Comparison of ENCODE assay signal across 8 mouse cellular contexts in the genomic region with DNA sequence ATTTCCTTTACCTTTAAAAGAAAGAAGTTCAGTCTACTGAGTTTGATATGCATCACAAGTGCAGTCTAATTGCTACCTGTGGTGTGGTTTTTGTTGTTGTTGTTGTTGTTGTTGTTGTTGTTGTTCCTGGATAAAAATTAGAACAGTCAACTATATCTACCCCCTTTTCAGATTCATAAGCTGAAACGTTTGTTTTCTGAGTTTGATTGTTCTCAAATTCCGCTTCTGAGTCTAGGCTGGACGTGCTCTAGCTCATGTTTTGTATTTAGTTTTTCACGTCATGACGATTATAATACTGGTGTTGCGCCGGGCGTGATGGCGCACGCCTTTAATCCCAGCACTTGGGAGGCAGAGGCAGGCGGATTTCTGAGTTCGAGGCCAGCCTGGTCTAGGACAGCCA. TPM values are rescaled to one million over a fixed set of nuclear protein-coding genes. Genes with fewer than 3 reads are reported as not detected.
DNase-seq lines count a peak whose midpoint lies in the region; ATAC-seq lines count a peak whose summit lies in the region.

No protein-coding gene starts in this region.

- WGBS in embryonic facial prominence, embryonic 14.5 days, result 67% methylated on average over 12 of the region's 12 CpGs
- WGBS in liver, embryonic 11.5 days, result 58% methylated on average over 12 of the region's 12 CpGs

- peak; percentile 2 for DNase-seq in 3134 (ENCODE audit: extremely low read depth, insufficient read length, low spot score)
- DNase-seq in embryonic facial prominence, embryonic 14.5 days (ENCODE audit: low spot score), result no peak
- DNase-seq in liver, embryonic 11.5 days (ENCODE audit: low spot score), result no peak
- DNase-seq in left cerebral cortex, adult 8-10 months (ENCODE audit: low spot score in 2 of 2), result no peak
- no peak for DNase-seq in urinary bladder, postnatal 4 days (ENCODE audit: low spot score in 2 of 2)
- DNase-seq in layer of hippocampus, postnatal 10 days (ENCODE audit: low spot score in 2 of 2), result no peak

- H3K36me3 ChIP-seq in erythroblast, embryonic 14.5 days (ENCODE audit: control insufficient read depth), result no peaks in the 10 kb centered on the region
- H3K36me3 ChIP-seq in embryonic facial prominence, embryonic 14.5 days (ENCODE audit: control insufficient read depth, insufficient read depth, low read length), result no peaks in the 10 kb centered on the region
- no peaks in the 10 kb centered on the region for H3K36me3 ChIP-seq in liver, embryonic 11.5 days (ENCODE audit: control insufficient read depth, insufficient read depth, low read length)

- no peaks in the 10 kb centered on the region for H3K9me3 ChIP-seq in erythroblast, embryonic 14.5 days (ENCODE audit: control insufficient read depth, low read length)
- no peaks in the 10 kb centered on the region for H3K9me3 ChIP-seq in embryonic facial prominence, embryonic 14.5 days (ENCODE audit: control insufficient read depth, low read length)
- no peaks in the 10 kb centered on the region for H3K9me3 ChIP-seq in liver, embryonic 11.5 days (ENCODE audit: control insufficient read depth, low read length)

- H3K9ac ChIP-seq in embryonic facial prominence, embryonic 14.5 days (ENCODE audit: low read depth, low read length), result peak overlapping the region; percentile 86
- H3K9ac ChIP-seq in liver, embryonic 11.5 days (ENCODE audit: low read depth, low read length), result peak overlapping the region; percentile 80

- H3K4me2 ChIP-seq in embryonic facial prominence, embryonic 14.5 days (ENCODE audit: low read depth, low read length), result peak overlapping the region; percentile 63
- peak overlapping the region; percentile 62 for H3K4me2 ChIP-seq in liver, embryonic 11.5 days

- H3K4me3 ChIP-seq in erythroblast, embryonic 14.5 days (replicated peaks), result peak overlapping the region; percentile 96
- peak overlapping the region; percentile 81 for H3K4me3 ChIP-seq in embryonic facial prominence, embryonic 14.5 days (ENCODE audit: low read depth, low read length)
- H3K4me3 ChIP-seq in liver, embryonic 11.5 days (ENCODE audit: low read depth, low read length), result peak overlapping the region; percentile 81

- H3K4me1 ChIP-seq in erythroblast, embryonic 14.5 days (ENCODE audit: control insufficient read depth), result peaks cover 54% of the 10 kb centered on the region
- no peaks in the 10 kb centered on the region for H3K4me1 ChIP-seq in embryonic facial prominence, embryonic 14.5 days (ENCODE audit: control insufficient read depth, insufficient read depth, low read length)
- H3K4me1 ChIP-seq in liver, embryonic 11.5 days (replicated peaks; ENCODE audit: control insufficient read depth, insufficient read depth, low read length), result peaks cover 4% of the 10 kb centered on the region; the same call in 1 of the 2 replicates

- no peak overlapping the region for H3K27ac ChIP-seq in embryonic facial prominence, embryonic 14.5 days (replicated peaks; ENCODE audit: low read depth, low read length)
- peak overlapping the region; percentile 75 for H3K27ac ChIP-seq in liver, embryonic 11.5 days (ENCODE audit: low read depth, low read length)

- no peaks in the 10 kb centered on the region for H3K27me3 ChIP-seq in erythroblast, embryonic 14.5 days (ENCODE audit: control insufficient read depth)
- no peaks in the 10 kb centered on the region for H3K27me3 ChIP-seq in embryonic facial prominence, embryonic 14.5 days (replicated peaks; ENCODE audit: control insufficient read depth, insufficient read depth, low read length)
- H3K27me3 ChIP-seq in liver, embryonic 11.5 days (replicated peaks; ENCODE audit: control insufficient read depth, insufficient read depth, low read length), result no peaks in the 10 kb centered on the region

- ATAC-seq in erythroblast, adult 5-6 weeks (replicated peaks; ENCODE audit: low FRiP score, poor library complexity, severe bottlenecking), result no peak
- no peak for ATAC-seq in embryonic facial prominence, embryonic 14.5 days (ENCODE audit: low read depth)
- no peak for ATAC-seq in liver, embryonic 11.5 days (replicated peaks; ENCODE audit: low FRiP score)

RNA-seq across cellular contexts. Expression of a gene that starts 0.9 kb away (rescaled TPM):
- polyA plus RNA-seq in erythroblast, embryonic 14.5 days (2012), result 0.16 and 0.31 TPM in 2 replicates
- total RNA-seq in erythroblast, adult 5-6 weeks (2015; ENCODE audit: low replicate concordance), result 32.5 and 48.5 TPM in 2 replicates
- total RNA-seq in erythroblast, adult 5-6 weeks (2017; ENCODE audit: low replicate concordance), result 31.3 and 38.3 TPM in 2 replicates
- 23.0 and 23.3 TPM in 2 replicates for polyA plus RNA-seq in embryonic facial prominence, embryonic 14.5 days (2014; fragmentation: Nextera tagmentation; extraction: Ambion mirVana)
- polyA plus RNA-seq in liver, embryonic 11.5 days (2014; fragmentation: Nextera tagmentation; extraction: Ambion mirVana), result 29.0 and 29.7 TPM in 2 replicates
- 10 to 100 TPM; 22.7 to 37.7 (median 29.3) TPM for total RNA-seq in left cerebral cortex, adult 8-10 months (2022)
- 10 to 100 TPM; 26.2 to 28.9 TPM for total RNA-seq in layer of hippocampus, postnatal 10 days (2021)
